Mouse (Mus musculus) embryonic facial prominence, embryonic 12.5 days (tissue): ENCODE measurements around the gene Tac4. TPM values are rescaled to one million over a fixed set of nuclear protein-coding genes. Genes with fewer than 3 reads are reported as not detected.

Experiments
- ATAC-seq: fragments of 200-750 bp; cut with Nextera tagmentation; 2 replicates; pipeline ENCODE4 v1.8.0; 2017; ENCODE audit not compliant: insufficient number of reproducible peaks, insufficient read depth, low FRiP score, low TSS enrichment
- H3K27ac ChIP-seq: fragments of 300-500 bp; sonication (generic); 2 replicates; pipeline ENCODE4 v1.5.1; 2016; ENCODE audit warnings: mild to moderate bottlenecking
- H3K27me3 ChIP-seq: fragments of 300-500 bp; sonication (generic); 2 replicates; pipeline ENCODE4 v1.6.1; 2016; ENCODE audit warnings: mild to moderate bottlenecking, moderate library complexity
- H3K36me3 ChIP-seq: fragments of 300-500 bp; sonication (generic); 2 replicates; pipeline ENCODE4 v1.6.1; 2016; ENCODE audit warnings: mild to moderate bottlenecking
- H3K4me1 ChIP-seq: fragments of 300-500 bp; sonication (generic); 2 replicates; pipeline ENCODE4 v1.6.1; 2016
- H3K4me2 ChIP-seq: fragments of 300-500 bp; sonication (generic); replicated peaks from 2 replicates; pipeline ENCODE4 v1.6.1; 2016; ENCODE audit warnings: mild to moderate bottlenecking, moderate library complexity
- H3K4me3 ChIP-seq: fragments of 300-500 bp; sonication (generic); 2 replicates; pipeline ENCODE4 v1.5.1; 2016; ENCODE audit warnings: mild to moderate bottlenecking
- H3K9ac ChIP-seq: fragments of 300-500 bp; sonication (generic); 2 replicates; pipeline ENCODE4 v1.6.1; 2016; ENCODE audit warnings: mild to moderate bottlenecking, moderate library complexity
- H3K9me3 ChIP-seq: fragments of 300-500 bp; sonication (generic); 2 replicates; pipeline ENCODE4 v1.6.1; 2016; ENCODE audit warnings: mild to moderate bottlenecking, moderate library complexity
- WGBS: fragments of 180-500 bp; shearing (Covaris S2); methylation state at CpG from one replicate; pipeline ENCODE4 v1.1.7; 2016; 5-methylcytosine and 5-hydroxymethylcytosine counted together
- polyA plus RNA-seq: library from polyadenylated mRNA; unstranded; fragments of >200 nt; fragmentation: Nextera tagmentation; extraction: Ambion mirVana; gene quantifications from 2 replicates; pipeline ENCODE4 v1.2.1, GENCODE M21; 2016

The Tac4 gene
- 0.29 TPM in 1 of 2 replicates, not detected in the other for polyA plus RNA-seq

DNA sequence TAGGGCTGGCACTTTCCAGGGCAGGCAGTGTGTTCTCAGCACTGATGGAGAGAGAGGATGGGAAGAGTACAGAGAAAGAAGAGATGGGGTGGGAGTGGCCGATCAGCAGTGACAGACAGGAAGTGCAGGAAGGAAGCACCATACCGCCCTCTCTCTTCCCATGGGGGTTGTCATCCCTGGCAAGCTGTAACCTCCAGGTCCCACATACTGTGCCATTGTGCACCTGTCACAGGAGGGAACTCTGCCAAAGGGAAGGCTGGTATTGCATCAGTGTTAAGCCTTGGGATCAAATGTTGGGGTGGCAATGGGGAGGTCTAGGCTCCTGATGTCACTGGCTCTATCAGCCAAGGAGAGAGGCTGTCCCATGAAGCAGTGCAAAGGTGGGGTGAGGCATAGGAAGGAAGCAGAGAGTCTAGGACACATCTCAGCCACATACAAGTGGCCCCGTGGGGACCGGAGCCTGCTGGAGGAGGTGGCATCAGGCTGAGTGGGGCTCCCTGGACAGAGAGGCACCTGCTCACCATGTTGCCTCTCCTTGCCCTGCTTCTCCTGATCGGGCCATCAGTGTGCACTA lies at the start of gene Tac4:
Gene Tac4, plus strand, starts transcription at position 352 of the 574 bp plus-strand sequence.
- H3K27ac ChIP-seq = peak within 1 kb of the TSS; percentile 36; the same call in 1 of the 2 replicates
- H3K9me3 ChIP-seq = no peaks in the 10 kb centered on the region
- WGBS = 65% methylated on average over 5 of the region's 5 CpGs
- H3K9ac ChIP-seq = no peak within 1 kb of the TSS
- 0 out of 2 replicates have a peak, but pooled peaks cover 3% of the 10 kb centered on the region for H3K4me1 ChIP-seq
- no peak for ATAC-seq
- peaks cover 6% of the 10 kb centered on the region; the same call in 1 of the 2 replicates for H3K27me3 ChIP-seq
- H3K36me3 ChIP-seq = no peaks in the 10 kb centered on the region
- H3K4me2 ChIP-seq = no peak within 1 kb of the TSS
- H3K4me3 ChIP-seq = no peak within 1 kb of the TSS

GRCm38 (mm10) chr11:95213607-95214006 lies 47.7 kb upstream of the Tac4 start:
- Histone ChIP-seq H3K27ac (peak overlapping the region; percentile 76), H3K27me3 (no peaks in the 10 kb centered on the region; the same call in 1 of the 2 replicates), H3K9ac (no peak overlapping the region), H3K4me1 (peaks cover 42% of the 10 kb centered on the region), H3K9me3 (no peaks in the 10 kb centered on the region), H3K4me2 (no peak overlapping the region), H3K4me3 (no peak overlapping the region), H3K36me3 (no peaks in the 10 kb centered on the region)
- 14% methylated on average over 6 of the region's 6 CpGs for WGBS
- ATAC-seq = no peak

DNA sequence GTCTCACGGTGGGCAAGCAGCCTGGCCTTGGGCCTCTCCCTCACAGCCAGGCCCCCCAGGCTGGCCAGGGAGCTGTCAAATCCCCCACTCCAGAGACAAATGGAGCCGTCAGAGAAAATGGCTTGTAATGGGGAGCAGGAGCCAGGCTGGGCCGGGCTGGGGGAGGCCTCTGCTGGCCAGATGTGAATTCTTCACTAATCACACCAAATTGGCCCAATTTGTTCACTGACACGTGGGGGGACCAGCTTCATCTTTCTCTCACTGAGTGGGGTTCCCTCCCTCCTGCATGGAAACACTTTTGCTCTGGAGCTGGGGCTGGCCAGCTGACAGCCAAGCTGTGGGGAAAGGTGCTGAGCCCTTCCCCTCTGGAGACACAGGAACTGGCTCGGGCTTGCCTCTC lies 47.0 kb upstream of the Tac4 start:
- H3K4me1 ChIP-seq = peaks cover 42% of the 10 kb centered on the region
- H3K4me2 ChIP-seq = 0 out of 2 replicates have a peak overlapping the region, but pooled peaks have one; percentile 8
- H3K4me3 ChIP-seq = no peak overlapping the region
- WGBS = 8% methylated on average over 5 of the region's 5 CpGs
- peak overlapping the region; percentile 76 for H3K27ac ChIP-seq
- no peaks in the 10 kb centered on the region; the same call in 1 of the 2 replicates for H3K27me3 ChIP-seq
- no peak overlapping the region for H3K9ac ChIP-seq
- ATAC-seq = no peak
- no peaks in the 10 kb centered on the region for H3K9me3 ChIP-seq
- H3K36me3 ChIP-seq = no peaks in the 10 kb centered on the region

GRCm38 (mm10) chr11:95216193-95216592 lies 45.1 kb upstream of the Tac4 start:
- Histone ChIP-seq H3K36me3 (no peaks in the 10 kb centered on the region), H3K9me3 (no peaks in the 10 kb centered on the region), H3K4me1 (peaks cover 26% of the 10 kb centered on the region), H3K27me3 (no peaks in the 10 kb centered on the region; the same call in 1 of the 2 replicates), H3K4me3 (no peak overlapping the region), H3K9ac (no peak overlapping the region), H3K27ac (no peak overlapping the region), H3K4me2 (no peak overlapping the region)
- no peak for ATAC-seq
- WGBS = 62% methylated on average over 3 of the region's 3 CpGs

GRCm38 (mm10) chr11:95219111-95219510 lies 42.2 kb upstream of the Tac4 start:
- Histone ChIP-seq H3K4me3 (no peak overlapping the region), H3K9me3 (no peaks in the 10 kb centered on the region), H3K36me3 (no peaks in the 10 kb centered on the region), H3K4me1 (peaks cover 25% of the 10 kb centered on the region), H3K4me2 (no peak overlapping the region), H3K27me3 (peaks cover 16% of the 10 kb centered on the region), H3K27ac (no peak overlapping the region), H3K9ac (no peak overlapping the region)
- WGBS = 61% methylated on average over 8 of the region's 8 CpGs
- no peak for ATAC-seq

DNA sequence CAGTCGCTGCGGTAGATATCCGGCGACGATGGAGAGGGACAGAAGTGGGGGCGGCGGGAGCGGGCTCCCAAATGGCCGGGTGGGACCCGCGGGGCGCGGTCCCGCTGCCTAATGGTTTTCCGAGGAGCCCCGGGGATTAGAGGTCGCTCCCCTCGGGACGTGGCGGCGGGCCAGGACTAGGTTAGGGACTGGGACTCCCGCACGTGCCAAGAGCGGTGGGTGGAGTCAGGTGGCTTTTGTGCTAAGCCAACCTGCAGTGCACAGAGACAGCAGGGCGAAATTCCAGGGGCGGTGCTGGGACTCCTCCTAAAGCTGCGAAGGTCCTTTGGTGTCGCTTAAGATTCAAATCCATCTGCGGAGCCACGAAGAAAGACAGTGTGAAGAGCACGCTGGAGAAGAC lies 37.9 kb upstream of the Tac4 start:
- Histone ChIP-seq H3K9me3 (no peaks in the 10 kb centered on the region), H3K27ac (no peak overlapping the region), H3K27me3 (peaks cover 34% of the 10 kb centered on the region), H3K4me2 (peak overlapping the region; percentile 65), H3K9ac (peak overlapping the region; percentile 42; the same call in 1 of the 2 replicates), H3K4me3 (peak overlapping the region; percentile 29), H3K36me3 (no peaks in the 10 kb centered on the region), H3K4me1 (peaks cover 34% of the 10 kb centered on the region)
- no peak for ATAC-seq
- WGBS = 1% methylated on average over 31 of the region's 31 CpGs

GRCm38 (mm10) chr11:95224124-95224893 lies 37.0 kb upstream of the Tac4 start:
- no peak for ATAC-seq
- peaks cover 34% of the 10 kb centered on the region for H3K27me3 ChIP-seq

DNA sequence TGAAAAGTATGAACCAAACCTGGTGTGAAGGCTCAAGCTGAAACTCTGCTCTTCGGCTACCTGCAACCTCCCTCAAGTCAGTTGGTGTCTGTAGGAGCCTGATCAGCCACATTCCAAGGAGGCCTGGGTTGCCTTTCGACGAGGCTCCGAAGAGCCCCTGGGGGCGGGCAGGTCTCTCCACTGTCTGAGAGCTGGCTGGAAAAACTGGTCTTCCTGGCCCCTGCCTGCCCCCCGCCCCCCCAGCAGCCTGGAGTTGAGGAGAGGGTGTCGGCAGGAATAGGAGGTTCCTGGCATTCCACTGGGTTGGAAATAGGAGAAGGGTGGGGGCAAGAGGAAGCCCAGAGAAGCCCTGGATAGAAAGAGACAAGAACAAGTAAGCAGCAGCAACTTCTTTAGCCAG lies 35.9 kb upstream of the Tac4 start:
- H3K4me3 ChIP-seq = no peak overlapping the region
- no peaks in the 10 kb centered on the region for H3K36me3 ChIP-seq
- H3K27ac ChIP-seq = peak overlapping the region; percentile 63
- H3K9me3 ChIP-seq = no peaks in the 10 kb centered on the region
- peaks cover 34% of the 10 kb centered on the region for H3K4me1 ChIP-seq
- 8% methylated on average over 7 of the region's 7 CpGs for WGBS
- ATAC-seq = 0 out of 2 replicates have a peak, but pooled peaks have one; percentile 58
- H3K9ac ChIP-seq = no peak overlapping the region
- H3K4me2 ChIP-seq = peak overlapping the region; percentile 65
- peaks cover 34% of the 10 kb centered on the region for H3K27me3 ChIP-seq

More at GRCm38 (mm10) chr11:95224124-95224893, 37.0 kb upstream of the Tac4 start:
- Histone ChIP-seq H3K36me3 (no peaks in the 10 kb centered on the region), H3K4me3 (peak overlapping the region; percentile 29), H3K4me2 (peak overlapping the region; percentile 65), H3K9me3 (no peaks in the 10 kb centered on the region), H3K4me1 (peaks cover 34% of the 10 kb centered on the region), H3K9ac (no peak overlapping the region), H3K27ac (peak overlapping the region; percentile 63)
- 8% methylated on average over 15 of the region's 15 CpGs for WGBS

DNA sequence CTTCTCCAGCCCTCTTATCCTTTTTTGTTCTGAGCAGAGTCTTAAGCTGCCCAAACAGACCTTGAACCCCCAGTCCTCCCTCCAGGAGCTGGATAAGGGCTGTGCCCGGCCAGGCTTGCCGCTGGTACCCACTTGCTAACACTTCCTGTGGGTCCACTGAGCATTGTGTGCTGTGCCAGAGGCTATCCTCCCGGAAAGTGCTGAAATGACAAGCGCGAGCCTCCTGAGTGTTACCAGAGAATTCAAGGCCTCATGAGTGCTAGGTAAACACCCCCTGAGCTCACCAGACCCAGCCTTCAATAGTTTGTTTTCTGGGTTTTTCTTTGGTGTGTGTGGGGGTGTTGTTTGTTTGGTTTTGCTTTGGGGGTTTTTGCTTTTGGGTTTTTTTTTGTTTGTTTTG lies 33.9 kb upstream of the Tac4 start:
- Histone ChIP-seq H3K27me3 (peaks cover 34% of the 10 kb centered on the region), H3K36me3 (no peaks in the 10 kb centered on the region), H3K4me1 (peaks cover 42% of the 10 kb centered on the region), H3K4me2 (no peak overlapping the region), H3K27ac (0 out of 2 replicates have a peak overlapping the region, but pooled peaks have one; percentile 17), H3K9me3 (no peaks in the 10 kb centered on the region), H3K4me3 (no peak overlapping the region), H3K9ac (no peak overlapping the region)
- no peak for ATAC-seq
- 33% methylated on average over 5 of the region's 5 CpGs for WGBS

DNA sequence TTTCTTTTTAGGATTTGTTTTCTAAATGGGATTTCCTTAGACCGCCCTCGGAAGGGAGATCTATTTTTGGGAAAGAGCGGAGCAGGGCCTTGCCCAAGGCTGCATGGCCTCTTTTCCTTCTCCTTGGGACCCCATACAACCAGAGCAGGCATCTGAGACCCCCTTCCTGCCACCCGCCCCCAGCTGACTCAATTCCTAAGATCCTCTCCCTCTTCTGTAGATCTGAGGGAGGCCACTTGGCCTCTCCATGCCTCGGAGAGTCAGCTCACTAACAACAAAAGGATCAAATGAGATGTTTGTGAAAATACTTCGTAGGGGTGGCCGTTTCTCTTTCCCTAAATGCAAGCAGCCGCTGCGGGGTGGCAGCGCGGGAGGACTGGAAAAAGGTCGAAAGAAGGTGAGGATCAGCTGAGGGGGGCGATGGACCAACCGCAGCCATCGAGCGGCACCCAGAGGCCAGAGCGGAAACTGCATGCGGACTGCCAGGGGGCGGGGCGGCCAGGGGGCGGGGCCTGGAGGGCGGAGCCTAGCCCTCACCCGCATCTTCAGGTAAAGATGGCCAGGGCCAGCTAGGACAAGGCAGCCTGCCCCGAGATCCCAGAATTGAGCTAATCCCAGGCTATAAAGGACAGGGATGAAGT lies 29.5 kb upstream of the Tac4 start:
- ATAC-seq = no peak
- Histone ChIP-seq H3K4me3 (no peak overlapping the region), H3K4me2 (peak overlapping the region; percentile 36), H3K36me3 (no peaks in the 10 kb centered on the region), H3K9me3 (no peaks in the 10 kb centered on the region), H3K27ac (no peak overlapping the region), H3K4me1 (peaks cover 8% of the 10 kb centered on the region; the same call in 1 of the 2 replicates), H3K9ac (no peak overlapping the region), H3K27me3 (no peaks in the 10 kb centered on the region)
- WGBS = 7% methylated on average over 24 of the region's 24 CpGs

- H3K4me2 ChIP-seq = peak overlapping the region; percentile 36
- H3K27ac ChIP-seq = no peak overlapping the region
- no peak overlapping the region for H3K4me3 ChIP-seq
- H3K36me3 ChIP-seq = no peaks in the 10 kb centered on the region
- WGBS = 38% methylated on average over 6 of the region's 6 CpGs
- H3K9ac ChIP-seq = no peak overlapping the region
- ATAC-seq = no peak
- peaks cover 8% of the 10 kb centered on the region; the same call in 1 of the 2 replicates for H3K4me1 ChIP-seq
- no peaks in the 10 kb centered on the region for H3K9me3 ChIP-seq
- H3K27me3 ChIP-seq = no peaks in the 10 kb centered on the region
Observed at GRCm38 (mm10) chr11:95232329-95232696, 29.0 kb upstream of the Tac4 start.
